Mouse (Mus musculus) erythroblast, embryonic 14.5 days (primary cell): ENCODE results near the gene Jmjd8.

Source experiments
- GATA1 ChIP-seq: IDR thresholded peaks from 2 replicates; pipeline ENCODE4 v1.6.1; 2012; ENCODE audit warnings: low read length, inconsistent platforms, mixed read lengths
- TAL1 ChIP-seq: IDR thresholded peaks from 3 replicates; pipeline ENCODE4 v1.6.1; 2012; ENCODE audit warnings: low read length, inconsistent platforms, mixed read lengths

- TF ChIP-seq TAL1 (no peak), GATA1 (no peak; the same call in 1 of the 2 replicates)
Observed at GRCm38 (mm10) chr17:25791843-25792527, 36.7 kb upstream of the Jmjd8 start.
